Mouse (Mus musculus) cortical plate, adult 2 months (tissue): ENCODE measurements at regions not wholly inside any gene's neighbourhood (a gene's known extent, or its start where the extent isn't known, plus 50 kb on each side); places are given as distances from the start of the nearest gene placed in this dataset.

Source experiments
- CTCF ChIP-seq: fragments of 200-500 bp; IDR thresholded peaks from 2 replicates; pipeline ENCODE4 v1.5.1; 2011; ENCODE audit warnings: mild to moderate bottlenecking, control low read depth, low read length; ENCODE audit not compliant: insufficient read depth; ENCODE audit errors: extremely low read depth
- POLR2A ChIP-seq: fragments of 200-500 bp; IDR thresholded peaks from 2 replicates; pipeline ENCODE4 v1.6.1; 2011; ENCODE audit warnings: mild to moderate bottlenecking, low read length, control low read depth; ENCODE audit not compliant: insufficient read depth; ENCODE audit errors: extremely low read depth

DNA sequence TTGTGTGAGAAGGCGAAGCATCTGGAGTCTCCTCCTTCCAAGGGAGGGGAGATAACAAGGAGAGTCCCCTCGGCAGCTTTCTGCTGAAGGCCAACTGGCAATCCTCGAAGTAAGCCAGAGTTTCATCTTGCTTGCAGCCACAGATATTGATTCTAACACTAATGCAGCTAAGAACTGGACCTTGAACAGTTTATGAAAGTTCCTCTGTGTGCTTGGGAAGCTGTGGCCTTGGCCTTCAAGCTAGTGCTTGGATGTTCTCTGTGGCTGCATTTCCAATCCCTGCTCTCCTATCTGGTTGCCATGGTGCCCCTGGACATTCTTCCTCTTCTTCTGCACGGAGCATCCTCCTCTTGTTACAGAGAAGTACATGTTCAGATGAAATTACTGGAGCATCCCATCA, 614.8 kb upstream of the Clint1 start:
- TF ChIP-seq CTCF (no peak), POLR2A (no peak)
